Mouse (Mus musculus) v-Abl transformed pro-B cells (cell line): ENCODE data around the gene Ndufs2.

Experiments
- in situ Hi-C, 2 experiments: fragments of 400-800 bp; cut with MboI; formaldehyde crosslinking; loops; one replicate each; pipeline ENCODE4 v1.15.1; 2025; ENCODE audit not compliant: unreplicated experiment in 2 of 2

Gene Ndufs2

DNA sequence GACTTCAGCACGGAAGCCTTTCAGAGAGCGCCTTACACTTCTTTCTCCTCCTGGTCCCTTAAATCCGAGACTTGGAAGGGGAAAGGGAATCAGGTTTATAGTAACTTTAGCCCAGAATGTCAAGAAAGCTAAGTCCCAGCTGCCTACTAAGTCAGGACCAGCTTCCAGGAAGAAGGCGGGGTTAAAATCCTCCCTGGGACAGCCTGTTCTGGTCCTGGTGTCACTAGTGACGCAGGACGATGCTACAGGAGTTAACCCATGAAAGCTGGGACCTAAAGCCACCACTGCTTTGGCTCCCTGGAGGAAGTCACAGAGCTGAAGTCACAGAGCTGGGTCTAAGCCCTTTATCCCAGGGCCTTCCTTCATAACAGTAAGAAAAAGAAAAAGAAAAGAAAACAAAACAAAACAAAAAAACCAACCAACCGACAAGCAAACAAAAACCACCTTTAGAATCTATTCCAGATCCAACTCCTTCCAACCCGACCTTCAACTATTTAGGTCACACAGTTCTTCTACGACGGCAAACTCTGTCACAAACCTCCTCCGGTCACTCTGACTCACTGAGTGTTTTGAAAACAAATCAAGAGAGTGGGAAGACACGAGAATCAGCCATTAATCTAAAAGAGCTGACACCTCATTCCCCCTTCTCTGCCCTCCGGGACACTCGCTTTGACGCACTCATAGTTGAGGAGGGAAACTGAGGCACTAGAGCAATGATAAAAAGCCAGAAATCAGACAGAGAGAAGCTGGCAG is 11.0 kb downstream of the Ndufs2 start:
- in situ Hi-C loops: loop anchor here (25.0 kb wide), 2 partner anchors 228 to 603 kb away; partner anchors contain the start of genes Fcgr4 (in 1 of the 2) and Olfml2b (in 1 of the 2)

DNA sequence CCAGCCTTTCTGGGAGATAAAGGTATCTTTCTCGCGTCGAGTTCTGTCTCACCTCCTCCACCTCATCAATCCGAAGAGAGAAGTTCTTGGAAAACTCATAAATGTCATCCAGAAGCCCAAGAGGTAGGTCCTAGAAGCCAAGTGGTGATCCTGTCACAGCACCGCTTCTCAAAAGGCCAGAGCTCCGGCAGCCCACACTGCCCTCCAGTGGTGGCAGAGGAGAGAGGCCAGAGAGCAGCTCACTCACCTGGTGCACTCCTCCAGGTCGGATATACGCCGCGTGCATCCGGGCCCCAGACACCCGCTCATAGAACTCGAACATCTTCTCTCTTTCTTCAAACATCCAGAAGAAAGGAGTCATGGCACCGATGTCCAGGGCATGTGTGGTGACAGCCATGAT is 12.7 kb downstream of the Ndufs2 start:
- in situ Hi-C loops: loop anchor here (25.0 kb wide), 2 partner anchors 226 to 601 kb away; partner anchors contain the start of genes Fcgr4 (in 1 of the 2) and Olfml2b (in 1 of the 2)

GRCm38 (mm10) chr1:171237438-171237837 is 13.8 kb downstream of the Ndufs2 start:
- in situ Hi-C loops: loop anchor here (25.0 kb wide), 2 partner anchors 225 to 600 kb away; partner anchors contain the start of genes Fcgr4 (in 1 of the 2) and Olfml2b (in 1 of the 2)

- in situ Hi-C loops: loop anchor here (25.0 kb wide), 2 partner anchors 223 to 598 kb away; partner anchors contain the start of genes Fcgr4 (in 1 of the 2) and Olfml2b (in 1 of the 2)
These were observed 15.4 kb downstream of the Ndufs2 start for GRCm38 (mm10) chr1:171235791-171236190.

GRCm38 (mm10) chr1:171234538-171234937 is 16.6 kb downstream of the Ndufs2 start:
- in situ Hi-C loops: loop anchor here (25.0 kb wide), 2 partner anchors 222 to 597 kb away; partner anchors contain the start of genes Fcgr4 (in 1 of the 2) and Olfml2b (in 1 of the 2)

- in situ Hi-C loops: loop anchor here (25.0 kb wide), 2 partner anchors 222 to 597 kb away; partner anchors contain the start of genes Fcgr4 (in 1 of the 2) and Olfml2b (in 1 of the 2)
These were observed 17.1 kb downstream of the Ndufs2 start, which contains the start of gene Fcer1g for GRCm38 (mm10) chr1:171234126-171234525. Gene Fcer1g, minus strand, starts transcription at chr1:171234365.

DNA sequence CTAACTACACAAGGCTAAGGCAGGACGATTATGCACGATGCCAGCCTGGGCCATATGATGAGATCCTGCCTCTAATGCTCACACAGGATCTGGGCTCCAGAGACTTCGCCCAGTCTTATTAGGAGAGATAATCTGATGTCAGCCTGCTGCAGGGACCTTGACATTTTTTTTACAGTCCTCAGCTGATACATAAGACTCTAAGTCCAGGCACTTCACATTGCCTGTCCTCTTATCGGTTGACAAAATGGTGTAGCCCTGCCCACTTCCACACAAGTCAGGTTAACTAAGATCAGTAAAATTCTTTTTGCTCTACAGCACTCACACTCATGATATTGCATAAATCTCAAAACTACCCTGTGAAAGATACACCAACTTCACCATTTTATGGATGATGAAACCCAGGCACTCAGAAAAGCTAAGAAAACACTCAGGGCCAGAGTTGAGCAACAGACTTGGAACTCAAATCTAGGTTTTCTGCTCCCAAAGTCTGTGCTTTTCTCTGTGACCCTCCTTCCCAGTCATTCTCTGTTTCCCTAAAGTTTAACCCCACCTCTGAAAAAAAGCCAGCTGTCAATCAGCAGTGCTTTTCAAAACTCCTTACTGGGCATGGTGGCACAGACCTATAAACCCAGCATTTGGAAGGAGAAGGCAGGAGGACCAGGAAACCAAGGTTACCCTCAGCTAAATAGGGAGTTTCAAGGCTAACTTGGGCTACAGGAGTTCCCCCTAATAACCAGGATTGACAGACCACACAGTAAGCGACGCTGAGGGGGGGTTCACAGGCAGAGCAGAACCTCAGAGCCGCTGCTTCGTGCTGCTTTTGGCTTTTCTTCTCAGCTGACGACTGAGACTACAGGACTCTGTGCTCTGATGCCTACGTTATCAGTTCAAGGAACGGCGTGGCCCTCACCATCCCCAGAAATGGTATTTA is 18.1 kb downstream of the Ndufs2 start:
- in situ Hi-C loops: loop anchor here (25.0 kb wide), 2 partner anchors 221 to 596 kb away; partner anchors contain the start of genes Fcgr4 (in 1 of the 2) and Olfml2b (in 1 of the 2)

DNA sequence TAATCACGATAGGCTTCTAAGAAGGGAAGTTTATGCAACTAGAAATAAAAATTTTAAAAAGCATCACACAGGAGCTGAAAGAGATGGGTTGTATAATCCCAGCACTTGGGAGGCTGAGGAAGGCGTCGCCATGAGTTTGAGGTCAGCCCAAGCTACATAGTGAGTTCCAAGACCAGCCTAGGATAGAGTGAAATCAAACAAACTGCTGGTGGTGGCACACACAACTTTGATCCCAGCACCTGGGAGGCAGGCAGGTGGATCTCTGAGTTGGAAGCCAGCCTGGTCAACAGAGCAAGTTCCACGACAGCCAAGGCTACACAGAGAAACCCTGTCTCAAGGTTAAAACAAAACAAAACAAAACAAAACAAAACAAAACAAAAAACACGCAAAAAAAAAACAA is 18.8 kb downstream of the Ndufs2 start:
- in situ Hi-C loops: loop anchor here (25.0 kb wide), 2 partner anchors 220 to 595 kb away; partner anchors contain the start of genes Fcgr4 (in 1 of the 2) and Olfml2b (in 1 of the 2)

DNA sequence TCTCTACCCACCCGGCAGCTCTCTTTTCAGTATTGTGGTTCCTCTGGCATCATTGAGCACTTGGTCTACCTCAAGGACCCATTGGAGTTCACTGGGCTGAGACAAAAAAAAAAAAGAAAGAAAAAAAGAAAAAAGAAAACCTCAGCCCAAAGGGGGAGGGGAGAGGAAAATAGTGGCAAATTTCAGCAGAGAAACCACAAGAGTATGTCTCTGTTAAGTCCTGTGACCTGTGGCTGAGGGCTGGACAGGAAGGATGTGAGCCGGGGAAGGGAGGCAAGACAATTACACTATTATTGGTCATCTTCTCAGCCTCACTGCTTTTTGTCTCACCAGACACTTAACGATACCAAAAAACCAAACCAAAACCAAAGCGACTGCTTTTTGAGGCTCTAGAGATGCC is 19.3 kb downstream of the Ndufs2 start:
- in situ Hi-C loops: loop anchor here (25.0 kb wide), 2 partner anchors 220 to 595 kb away; partner anchors contain the start of genes Fcgr4 (in 1 of the 2) and Olfml2b (in 1 of the 2)

DNA sequence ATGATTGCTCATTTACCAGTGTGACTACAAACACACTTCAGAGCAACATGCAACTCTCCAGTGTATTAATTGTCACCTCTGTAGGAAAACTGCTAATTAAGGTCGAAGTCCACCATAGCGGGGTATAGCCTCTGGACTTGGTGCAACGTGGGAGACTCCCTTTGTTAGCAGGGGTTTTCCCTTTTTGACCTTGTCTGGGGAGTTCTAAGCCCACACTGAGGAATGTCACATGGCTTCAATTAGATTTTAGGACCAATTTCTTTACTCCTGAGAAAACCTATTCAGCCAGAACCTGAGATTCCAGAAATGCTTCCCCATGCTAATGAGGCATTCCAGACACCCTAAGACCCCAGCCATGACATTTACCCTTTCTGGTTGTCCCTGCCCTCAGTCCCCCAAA is 21.0 kb downstream of the Ndufs2 start:
- in situ Hi-C loops: loop anchor here (25.0 kb wide), 2 partner anchors 218 to 593 kb away; partner anchors contain the start of genes Fcgr4 (in 1 of the 2) and Olfml2b (in 1 of the 2)

GRCm38 (mm10) chr1:171229750-171230149 is 21.4 kb downstream of the Ndufs2 start:
- in situ Hi-C loops: loop anchor here (10.0 to 25.0 kb wide), 3 partner anchors 217 to 592 kb away; partner anchors contain the start of genes Fcgr4 (in 1 of the 2) and Olfml2b (in 1 of the 2)

DNA sequence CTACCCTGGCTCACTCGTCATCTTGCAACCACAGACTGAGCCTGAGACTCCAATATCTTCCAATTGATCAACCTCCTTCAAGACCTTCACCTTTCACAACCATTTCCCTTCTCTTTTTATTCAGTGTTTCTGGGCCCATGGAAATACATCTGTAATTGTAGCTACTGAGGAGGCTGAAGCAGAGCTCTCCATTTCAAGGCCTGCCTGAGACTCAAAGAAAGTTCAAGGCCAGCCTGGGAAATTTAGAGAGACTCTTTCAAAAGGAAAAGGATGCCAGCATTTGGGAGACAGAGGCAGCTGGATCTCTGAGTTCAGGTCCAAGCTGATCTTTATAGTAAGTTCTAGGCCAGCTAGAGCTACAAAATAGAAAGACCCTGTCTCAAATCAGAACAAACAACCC is 23.3 kb downstream of the Ndufs2 start:
- in situ Hi-C loops: loop anchor here (10.0 to 25.0 kb wide), 3 partner anchors 216 to 591 kb away; partner anchors contain the start of genes Fcgr4 (in 1 of the 2) and Olfml2b (in 1 of the 2)

GRCm38 (mm10) chr1:171226780-171227179 is 24.4 kb downstream of the Ndufs2 start:
- in situ Hi-C loops: loop anchor here (10.0 to 25.0 kb wide), 3 partner anchors 214 to 589 kb away; partner anchors contain the start of genes Fcgr4 (in 1 of the 2) and Olfml2b (in 1 of the 2)

DNA sequence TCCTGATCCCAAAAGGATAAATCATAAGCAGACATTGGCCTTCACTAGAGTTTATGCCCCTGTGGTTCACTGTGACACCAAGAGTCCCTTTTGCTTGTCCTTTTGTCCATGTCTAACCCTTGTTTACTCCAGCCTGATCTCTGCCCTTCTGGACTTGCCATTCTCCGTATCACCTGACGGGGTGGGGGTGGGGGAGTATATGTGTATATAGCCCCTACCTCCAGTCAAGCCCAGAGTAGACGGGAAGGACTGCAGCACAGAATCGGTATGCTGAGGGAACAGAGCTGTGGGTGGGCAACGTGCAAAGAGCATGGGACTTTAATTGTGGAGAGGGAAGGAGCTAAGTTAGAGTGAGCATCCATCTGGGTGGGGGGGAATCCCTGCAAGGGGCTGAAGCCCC is 26.3 kb downstream of the Ndufs2 start, which contains the start of gene Apoa2:
Gene Apoa2 (plus strand): TSS at position 198 of the 400 bp plus-strand sequence.
- in situ Hi-C loops: loop anchor here (5.0 to 25.0 kb wide), 7 partner anchors 58 to 588 kb away; partner anchors contain the start of genes Fcgr4 (in 1 of the 2) and Olfml2b (in 1 of the 2)

DNA sequence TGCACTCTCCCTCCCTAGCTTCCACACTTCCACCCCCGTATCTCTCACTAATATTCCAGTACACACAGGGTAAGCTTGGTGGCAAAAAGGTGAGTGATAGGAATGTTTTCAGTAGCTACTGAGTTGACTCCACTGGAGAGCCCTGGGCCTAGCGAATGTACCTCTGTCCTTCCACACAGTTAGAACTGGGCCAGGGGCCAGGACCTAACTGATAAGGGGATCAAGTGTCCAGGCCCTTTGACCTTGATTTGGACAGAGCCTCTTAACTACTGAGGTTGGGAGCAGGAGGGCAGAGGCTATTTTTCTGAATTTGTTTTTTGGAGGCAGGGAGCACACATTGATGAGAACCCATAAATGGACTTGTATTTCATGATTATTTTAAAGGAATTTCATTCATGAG is 27.4 kb downstream of the Ndufs2 start:
- in situ Hi-C loops: loop anchor here (5.0 to 10.0 kb wide), 5 partner anchors 56 to 329 kb away; no protein-coding TSS in a partner anchor

DNA sequence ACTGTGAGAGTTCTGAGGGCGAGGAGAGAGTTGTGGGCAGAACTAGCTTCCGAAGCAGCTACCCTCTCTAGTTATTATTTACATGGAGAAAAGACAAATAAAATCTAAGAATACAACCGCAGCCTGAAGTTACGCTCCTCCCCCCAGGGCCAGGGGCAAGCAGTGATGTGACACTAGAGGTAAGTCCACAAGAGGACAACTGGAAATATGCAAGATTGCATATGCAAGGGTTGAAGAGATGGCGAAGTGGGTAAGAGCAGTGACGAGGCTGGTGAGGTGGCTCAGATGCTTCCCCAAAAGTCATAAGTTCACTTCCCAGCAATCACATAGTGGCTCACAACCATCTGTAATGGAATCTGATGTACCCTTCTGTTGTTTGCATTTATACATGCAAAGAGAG is 28.0 kb downstream of the Ndufs2 start:
- in situ Hi-C loops: loop anchor here (5.0 to 10.0 kb wide), 5 partner anchors 56 to 328 kb away; no protein-coding TSS in a partner anchor

- in situ Hi-C loops: loop anchor here (5.0 to 10.0 kb wide), 5 partner anchors 55 to 328 kb away; no protein-coding TSS in a partner anchor
These were observed 28.7 kb downstream of the Ndufs2 start, which contains the start of gene Tomm40l for GRCm38 (mm10) chr1:171222238-171223155. Gene Tomm40l, minus strand, starts transcription at chr1:171222514.
